Mouse (Mus musculus): ENCODE measurements around the gene Cdc27.

DNA sequence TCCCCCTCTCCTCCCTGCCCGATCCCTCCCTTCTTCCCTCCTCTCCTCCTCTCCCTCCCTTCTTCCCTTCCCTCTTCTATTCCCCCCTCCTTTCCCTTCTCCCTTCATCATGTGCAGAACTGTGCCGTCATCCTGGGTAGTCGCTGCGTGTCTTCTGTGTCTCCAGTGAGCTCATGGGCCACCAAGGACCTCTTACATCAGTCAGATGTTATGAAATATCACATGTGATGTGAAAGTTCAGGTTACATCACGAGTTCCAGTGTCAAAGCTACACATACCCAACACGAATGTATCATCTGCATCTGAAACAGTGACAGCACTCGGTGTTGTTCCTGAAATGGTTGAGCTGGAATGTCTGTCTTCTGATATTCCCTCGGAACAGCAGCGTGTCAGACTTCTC is 14.8 kb upstream of the Cdc27 start:
- no peak for TF ChIP-seq NRF1 (IDR thresholded peaks at IDR 0.05; ENCODE audit: low read depth, low read length)
- no peak for TF ChIP-seq EP300 (IDR thresholded peaks at IDR 0.05; ENCODE audit: low read length)
- TF ChIP-seq CTCF (conservative IDR thresholded peaks at IDR 0.05 in 1 of 2, IDR thresholded peaks at IDR 0.05 in 1 of 2; ENCODE audit: low read depth in 2 of 2, low read length in 2 of 2): no peak
- TF ChIP-seq JUN (IDR thresholded peaks at IDR 0.05; ENCODE audit: insufficient read depth, low read depth, low read length): no peak
- no peak for TF ChIP-seq POLR2A (IDR thresholded peaks at IDR 0.05; ENCODE audit: low read depth, low read length)
- no peak for TF ChIP-seq HCFC1 (IDR thresholded peaks at IDR 0.05; ENCODE audit: low read depth, low read length)
- TF ChIP-seq ZMIZ1 (IDR thresholded peaks at IDR 0.05; ENCODE audit: low read depth, low read length): no peak
- TF ChIP-seq UBTF (IDR thresholded peaks at IDR 0.05; ENCODE audit: low read depth, low read length): no peak
- TF ChIP-seq USF2 (conservative IDR thresholded peaks at IDR 0.05; ENCODE audit: low read depth, low read length): no peak
- no peak for TF ChIP-seq ZC3H11A (IDR thresholded peaks at IDR 0.05; ENCODE audit: low read depth, low read length)
- TF ChIP-seq MXI1 (IDR thresholded peaks at IDR 0.05; ENCODE audit: low read depth, low read length): no peak
- no peak for TF ChIP-seq CHD1 (IDR thresholded peaks at IDR 0.05; ENCODE audit: low read depth, low read length)

Data from CH12.LX (cell line).